Mouse (Mus musculus) large intestine, adult 2 months (tissue): ENCODE data around the gene Gtsf2. TPM values are rescaled to one million over a fixed set of nuclear protein-coding genes. Genes with fewer than 3 reads are reported as not detected.
"Not testable (repeated sequence)": the region's sequence is repeated elsewhere in the genome, so short reads cannot be mapped to it uniquely, and the experiment has no call there.

Experiments
- DNase-seq: peaks from one replicate; pipeline ENCODE4 v3.0.0-alpha.2; 2012; ENCODE audit warnings: low read depth, low spot score
- WGBS: fragments of 180-500 bp; shearing (Covaris S2); methylation state at CpG from one replicate; pipeline ENCODE4 v1.1.7; 2018; 5-methylcytosine and 5-hydroxymethylcytosine counted together
- polyA plus RNA-seq: library from polyadenylated mRNA; depleted of rRNA; stranded (reverse); fragments of >200 nt; gene quantifications from 2 replicates; pipeline ENCODE4 v1.2.3, GENCODE M21; 2012; rRNA removed

Gene Gtsf2
- polyA plus RNA-seq, 1 experiment: not detected

DNA sequence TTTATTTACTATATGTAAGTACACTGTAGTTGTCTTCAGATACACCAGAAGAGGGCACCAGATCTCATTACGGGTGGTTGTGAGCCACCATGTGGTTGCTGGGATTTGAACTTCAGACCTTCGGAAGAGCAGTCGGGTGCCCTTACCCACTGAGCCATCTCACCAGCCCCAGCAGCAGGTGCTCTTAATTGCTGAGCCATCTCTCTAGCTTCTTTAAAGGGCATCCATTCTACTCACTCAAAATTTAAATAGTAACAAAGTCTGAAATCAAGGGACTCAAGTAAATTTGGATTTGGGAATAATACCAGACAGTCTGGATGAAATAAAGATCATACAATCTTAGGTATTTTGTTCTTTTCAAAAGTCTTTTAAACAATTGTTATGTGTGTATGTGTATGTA lies 42.7 kb downstream of the Gtsf2 start:
- WGBS: 86% methylated on average over 3 of the region's 3 CpGs
- DNase-seq: not testable (repeated sequence)

GRCm38 (mm10) chr15:103401361-103401760 lies 46.9 kb downstream of the Gtsf2 start:
- DNase-seq: no peak
- WGBS: 91% methylated on average over 5 of the region's 5 CpGs

GRCm38 (mm10) chr15:103393577-103393976 lies 54.7 kb downstream of the Gtsf2 start:
- DNase-seq: no peak

Other genes with a start within 250 kb of the Gtsf2 start
- gene Cbx5, start 208.7 kb downstream of the Gtsf2 start, polyA plus RNA-seq: 11.1 and 12.9 TPM in 2 replicates
- 102 and 119 TPM in 2 replicates for gene Hnrnpa1, start 208.0 kb downstream of the Gtsf2 start, polyA plus RNA-seq
- gene Nfe2, start 190.1 kb downstream of the Gtsf2 start, polyA plus RNA-seq: 0.32 and 0.55 TPM in 2 replicates
- gene Copz1, start 175.8 kb downstream of the Gtsf2 start, polyA plus RNA-seq: 215 and 216 TPM in 2 replicates
- gene Gpr84, start 137.9 kb downstream of the Gtsf2 start, polyA plus RNA-seq: 0.12 TPM in 1 of 2 replicates, not detected in the other
- gene Zfp385a, start 108.4 kb downstream of the Gtsf2 start, polyA plus RNA-seq: 3.8 and 5.9 TPM in 2 replicates
- 20.5 and 27.0 TPM in 2 replicates for gene Itga5, start 81.7 kb downstream of the Gtsf2 start, polyA plus RNA-seq
- 0.12 TPM in 1 of 2 replicates, not detected in the other for gene Gtsf1, start 18.0 kb downstream of the Gtsf2 start, polyA plus RNA-seq
- 10.1 and 12.0 TPM in 2 replicates for gene Nckap1l, start 5.3 kb upstream of the Gtsf2 start, polyA plus RNA-seq
- 8.2 and 8.7 TPM in 2 replicates for gene Pde1b, start 54.6 kb upstream of the Gtsf2 start, polyA plus RNA-seq
- gene Ppp1r1a, start 89.5 kb upstream of the Gtsf2 start, polyA plus RNA-seq: 3.3 and 3.6 TPM in 2 replicates
- gene Glycam1, start 116.6 kb upstream of the Gtsf2 start, polyA plus RNA-seq: 1.2 and 4.9 TPM in 2 replicates